Mouse (Mus musculus): Measurements from ENCODE around the gene Slc27a1. TPM values are rescaled to one million over a fixed set of nuclear protein-coding genes. Genes with fewer than 3 reads are reported as not detected.
A peak's percentile ranks its signal among the peaks of the same experiment; 100 is the strongest.

Slc27a1 gene
- total and polyA plus RNA-seq, 3 experiments, result 0.46 to 1.3 TPM; not detected in 1

DNA sequence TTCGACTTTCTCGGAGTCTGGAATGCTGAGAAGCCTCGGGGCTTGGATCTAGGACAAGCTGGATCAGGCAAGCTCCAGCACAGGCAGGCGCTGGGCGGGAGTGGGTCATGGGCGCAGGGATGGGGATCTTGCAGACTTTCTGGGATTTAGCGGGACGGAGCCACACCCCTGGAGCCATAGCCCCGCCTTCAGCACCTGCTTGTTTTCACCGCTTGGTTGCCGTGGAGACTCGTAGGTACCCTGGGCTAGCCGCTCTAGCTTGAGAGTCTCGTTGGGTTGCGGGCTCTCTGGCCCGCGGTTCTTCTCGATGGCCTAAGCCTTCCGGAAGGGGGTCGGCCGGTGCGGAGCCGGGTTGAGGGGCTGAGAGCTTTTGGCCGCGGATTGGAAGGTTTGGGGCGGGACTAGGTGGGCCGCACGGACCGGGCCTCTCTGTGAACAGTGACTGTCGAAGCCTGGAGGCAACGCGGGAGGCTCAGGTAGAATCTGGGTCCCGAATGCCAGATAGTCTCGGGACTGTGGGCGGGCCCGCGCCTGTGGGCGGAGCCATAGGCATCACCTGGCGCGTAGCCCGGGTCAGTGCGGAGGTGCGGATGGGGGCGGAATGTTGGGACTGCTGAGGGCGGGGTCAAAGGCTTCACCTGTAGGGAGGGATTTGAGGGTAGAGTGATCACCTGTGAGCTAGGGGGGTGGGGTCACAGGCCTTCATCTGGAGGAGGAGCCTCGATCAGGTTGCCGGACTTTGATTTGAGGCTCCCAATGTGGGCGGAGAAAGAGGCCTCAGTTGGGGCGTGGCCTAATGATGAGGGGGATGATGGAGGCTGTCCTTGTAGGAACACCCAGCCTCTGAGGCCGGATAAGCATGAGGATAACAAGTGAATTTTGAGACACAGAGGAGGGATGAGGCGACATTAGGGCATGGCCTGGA, 946 bp downstream of the Slc27a1 start:
- Histone ChIP-seq H3K27ac (ENCODE audit: control insufficient read depth, low read depth, low read length) (no peak overlapping the region), H3K27me3 (ENCODE audit: control insufficient read depth in 1 of 2, insufficient read depth in 2 of 2, low read length in 2 of 2) (no peaks in the 10 kb centered on the region; a peak in 2 of 4 replicates), H3K9ac (ENCODE audit: control insufficient read depth, low read depth, low read length, poor library complexity, severe bottlenecking) (no peak overlapping the region), H3K9me3 (replicated peaks; ENCODE audit: insufficient read depth, low read length) (no peaks in the 10 kb centered on the region), H3K4me3 (ENCODE audit: control insufficient read depth in 1 of 2, insufficient read depth in 1 of 2, low read depth in 2 of 2, low read length in 2 of 2) (no peak overlapping the region), H3K4me1 (ENCODE audit: control insufficient read depth in 1 of 2, insufficient read depth in 2 of 2, low read length in 2 of 2) (no peaks in the 10 kb centered on the region; a peak in 1 of 4 replicates), H3K36me3 (ENCODE audit: control insufficient read depth in 1 of 2, insufficient read depth in 2 of 2, low read length in 2 of 2) (no peaks in the 10 kb centered on the region), H3K79me2 (ENCODE audit: control insufficient read depth, insufficient read depth, low read length, poor library complexity) (no peaks in the 10 kb centered on the region)
- DNase-seq (ENCODE audit: low read depth, low spot score), result no peak
- TF ChIP-seq MEF2A (IDR thresholded peaks at IDR 0.05; ENCODE audit: extremely low read depth, insufficient replicate concordance, low read depth, low read length, poor library complexity, severe bottlenecking) (no peak), E2F4 (IDR thresholded peaks at IDR 0.05; ENCODE audit: borderline replicate concordance, low read depth, low read length) (no peak), POLR2A (IDR thresholded peaks at IDR 0.05; ENCODE audit: control insufficient read depth in 1 of 2, insufficient read depth in 1 of 2, low read depth in 1 of 2, low read length in 2 of 2, poor library complexity in 1 of 2) (0 out of 4 replicates have a peak, but pooled peaks of 1 of the 2 experiments have one; percentile 25), HCFC1 (IDR thresholded peaks at IDR 0.05; ENCODE audit: low read depth, low read length) (no peak)

DNA sequence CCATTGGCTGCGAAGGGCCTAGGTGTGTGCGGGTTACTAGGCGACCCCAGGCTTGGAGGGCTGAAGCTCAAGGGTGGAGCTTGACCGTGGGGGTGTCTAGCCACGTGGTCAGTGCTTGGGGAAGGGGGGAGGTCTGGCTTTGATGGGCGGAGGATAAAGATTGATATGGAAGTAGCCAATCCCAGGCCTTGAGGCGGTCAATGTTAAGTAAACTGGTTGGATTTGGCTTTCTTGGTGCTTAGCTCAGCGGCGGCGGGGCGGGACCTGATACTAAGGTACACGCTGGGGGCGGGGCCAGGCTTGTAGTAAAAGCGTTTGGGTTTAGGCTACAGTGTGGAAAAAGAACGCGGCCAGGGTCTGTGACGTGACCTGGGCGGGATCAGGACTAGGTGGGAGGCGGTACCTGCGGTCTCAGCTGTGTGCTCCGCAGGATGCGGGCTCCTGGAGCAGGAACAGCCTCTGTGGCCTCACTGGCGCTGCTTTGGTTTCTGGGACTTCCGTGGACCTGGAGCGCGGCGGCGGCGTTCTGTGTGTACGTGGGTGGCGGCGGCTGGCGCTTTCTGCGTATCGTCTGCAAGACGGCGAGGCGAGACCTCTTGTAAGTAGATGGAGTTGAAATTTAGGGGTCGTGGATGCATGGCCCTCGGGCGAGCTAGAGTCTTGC, 1.7 kb downstream of the Slc27a1 start:
- Histone ChIP-seq H3K79me2 (ENCODE audit: control insufficient read depth, insufficient read depth, low read length, poor library complexity) (no peaks in the 10 kb centered on the region), H3K4me3 (ENCODE audit: control insufficient read depth in 1 of 2, insufficient read depth in 1 of 2, low read depth in 2 of 2, low read length in 2 of 2) (peak overlapping the region; percentile 37 to 52), H3K4me1 (ENCODE audit: control insufficient read depth in 1 of 2, insufficient read depth in 2 of 2, low read length in 2 of 2) (no peaks in the 10 kb centered on the region; a peak in 1 of 4 replicates), H3K9ac (ENCODE audit: control insufficient read depth, low read depth, low read length, poor library complexity, severe bottlenecking) (peak overlapping the region; percentile 41), H3K36me3 (ENCODE audit: control insufficient read depth in 1 of 2, insufficient read depth in 2 of 2, low read length in 2 of 2) (no peaks in the 10 kb centered on the region), H3K9me3 (replicated peaks; ENCODE audit: insufficient read depth, low read length) (no peaks in the 10 kb centered on the region), H3K27ac (ENCODE audit: control insufficient read depth, low read depth, low read length) (no peak overlapping the region), H3K27me3 (ENCODE audit: control insufficient read depth in 1 of 2, insufficient read depth in 2 of 2, low read length in 2 of 2) (no peaks in the 10 kb centered on the region; a peak in 2 of 4 replicates)
- DNase-seq (ENCODE audit: low read depth, low spot score), result peak; percentile 83
- TF ChIP-seq USF2 (IDR thresholded peaks at IDR 0.05; ENCODE audit: borderline replicate concordance in 1 of 2, insufficient read depth in 1 of 2, low read depth in 1 of 2, low read length in 2 of 2) (no peak), MAX (IDR thresholded peaks at IDR 0.05; ENCODE audit: low read length) (peak; percentile 57; the same call in 1 of the 2 replicates), USF1 (IDR thresholded peaks at IDR 0.05; ENCODE audit: low read depth, low read length) (peak; percentile 66; the same call in 1 of the 2 replicates)

DNA sequence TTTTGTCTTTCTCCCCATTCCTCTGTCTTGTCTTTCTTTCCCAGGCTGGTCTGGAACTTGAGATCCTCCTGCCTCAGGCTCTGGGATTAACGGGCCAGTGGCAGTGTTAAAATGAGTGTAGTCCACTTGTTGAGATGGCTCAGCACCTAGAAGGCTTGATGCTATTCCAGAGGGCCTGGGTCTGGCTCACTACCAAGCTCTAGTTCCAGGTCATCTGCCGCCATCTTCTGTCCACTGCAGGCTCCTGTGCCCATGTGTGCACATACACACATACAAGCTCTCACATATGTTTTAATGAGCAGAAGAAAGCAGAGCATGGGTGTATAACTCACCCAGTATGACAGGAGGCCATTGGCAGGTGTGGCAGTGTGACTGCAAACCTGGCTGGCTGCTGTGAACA, 3.4 kb downstream of the Slc27a1 start:
- Histone ChIP-seq H3K9ac (ENCODE audit: control insufficient read depth, low read depth, low read length, poor library complexity, severe bottlenecking) (no peak overlapping the region), H3K36me3 (ENCODE audit: control insufficient read depth in 1 of 2, insufficient read depth in 2 of 2, low read length in 2 of 2) (no peaks in the 10 kb centered on the region), H3K27ac (ENCODE audit: control insufficient read depth, low read depth, low read length) (no peak overlapping the region), H3K4me1 (ENCODE audit: control insufficient read depth in 1 of 2, insufficient read depth in 2 of 2, low read length in 2 of 2) (no peaks in the 10 kb centered on the region; a peak in 1 of 4 replicates), H3K9me3 (replicated peaks; ENCODE audit: insufficient read depth, low read length) (no peaks in the 10 kb centered on the region), H3K79me2 (ENCODE audit: control insufficient read depth, insufficient read depth, low read length, poor library complexity) (no peaks in the 10 kb centered on the region), H3K4me3 (ENCODE audit: control insufficient read depth in 1 of 2, insufficient read depth in 1 of 2, low read depth in 2 of 2, low read length in 2 of 2) (no peak overlapping the region), H3K27me3 (ENCODE audit: control insufficient read depth in 1 of 2, insufficient read depth in 2 of 2, low read length in 2 of 2) (no peaks in the 10 kb centered on the region; a peak in 2 of 4 replicates)
- no peak for DNase-seq (ENCODE audit: low read depth, low spot score)
- no peak for TF ChIP-seq NELFE (IDR thresholded peaks at IDR 0.05; ENCODE audit: low read depth, low read length)

Data from MEL (cell line).